Mouse (Mus musculus): ENCODE measurements around the gene Trim40. TPM values are rescaled to one million over a fixed set of nuclear protein-coding genes. Genes with fewer than 3 reads are reported as not detected.

Gene Trim40
- polyA plus RNA-seq, 1 experiment from 2014 or later = not detected

DNA sequence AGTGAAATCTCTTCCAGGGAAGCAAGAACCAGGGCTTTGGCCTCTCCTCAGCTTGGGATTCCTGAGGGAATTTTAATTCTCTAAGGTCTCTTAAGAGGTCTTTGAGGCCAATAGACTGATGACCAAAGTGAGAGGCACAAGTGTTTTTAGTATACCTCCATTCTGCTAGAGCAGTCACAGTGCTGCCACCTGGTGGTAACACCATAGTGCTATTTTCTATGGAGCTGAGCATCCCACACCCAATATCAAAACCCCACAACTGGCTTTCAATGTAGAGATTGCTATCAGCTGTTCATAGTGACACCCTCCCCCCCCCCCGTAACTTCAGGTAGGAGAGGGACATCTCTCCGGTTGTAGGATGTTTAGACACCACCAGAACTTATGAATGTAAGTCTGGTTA lies 24.2 kb upstream of the Trim40 start:
- 21% methylated on average over 2 of the region's 2 CpGs for WGBS
- Histone ChIP-seq H3K9ac (replicated peaks) (no peak overlapping the region), H3K9me3 (no peaks in the 10 kb centered on the region), H3K27me3 (peaks cover 10% of the 10 kb centered on the region; the same call in 1 of the 2 replicates), H3K4me3 (replicated peaks) (no peak overlapping the region), H3K36me3 (no peaks in the 10 kb centered on the region), H3K4me2 (no peak overlapping the region), H3K27ac (no peak overlapping the region), H3K4me1 (replicated peaks) (no peaks in the 10 kb centered on the region)
- no peak for ATAC-seq (ENCODE audit: insufficient number of reproducible peaks, insufficient read depth, low FRiP score, low TSS enrichment, low read depth)

GRCm38 (mm10) chr17:36912031-36912430 lies 22.1 kb upstream of the Trim40 start:
- Histone ChIP-seq H3K4me3 (replicated peaks) (no peak overlapping the region), H3K4me2 (no peak overlapping the region), H3K9me3 (no peaks in the 10 kb centered on the region), H3K4me1 (replicated peaks) (no peaks in the 10 kb centered on the region), H3K36me3 (no peaks in the 10 kb centered on the region), H3K9ac (replicated peaks) (no peak overlapping the region), H3K27ac (no peak overlapping the region), H3K27me3 (peaks cover 8% of the 10 kb centered on the region; the same call in 1 of the 2 replicates)
- 65% methylated on average over 2 of the region's 2 CpGs for WGBS
- no peak for ATAC-seq (ENCODE audit: insufficient number of reproducible peaks, insufficient read depth, low FRiP score, low TSS enrichment, low read depth)

DNA sequence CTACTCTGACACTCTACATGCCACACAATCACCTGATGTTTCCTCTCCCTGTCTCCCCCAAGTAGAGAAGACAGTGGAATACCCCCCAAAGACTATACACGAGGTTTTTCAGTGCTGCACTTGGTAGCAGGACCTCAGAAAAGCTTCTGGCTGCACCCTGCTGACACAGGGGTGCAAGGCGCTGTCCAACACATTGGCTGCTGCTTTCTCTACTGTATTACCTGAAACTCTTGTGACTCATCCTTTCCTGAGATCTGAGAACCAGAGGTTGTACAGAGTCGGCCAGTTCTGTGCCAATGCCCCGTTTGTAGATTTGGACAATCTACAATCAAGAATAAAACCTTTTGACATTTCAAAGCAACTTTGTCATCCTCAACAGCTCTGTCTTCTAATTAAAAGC lies 19.9 kb upstream of the Trim40 start:
- WGBS = 60% methylated on average over 4 of the region's 4 CpGs

GRCm38 (mm10) chr17:36908235-36908634 lies 18.3 kb upstream of the Trim40 start:
- 55% methylated on average over 1 of the region's 1 CpGs for WGBS
- no peaks in the 10 kb centered on the region for H3K36me3 ChIP-seq
- H3K9ac ChIP-seq (replicated peaks) = no peak overlapping the region
- H3K4me1 ChIP-seq (replicated peaks) = no peaks in the 10 kb centered on the region
- H3K27me3 ChIP-seq = peaks cover 8% of the 10 kb centered on the region; the same call in 1 of the 2 replicates
- no peak overlapping the region for H3K4me2 ChIP-seq
- H3K9me3 ChIP-seq = no peaks in the 10 kb centered on the region
- ATAC-seq (ENCODE audit: insufficient number of reproducible peaks, insufficient read depth, low FRiP score, low TSS enrichment, low read depth) = no peak
- H3K27ac ChIP-seq = no peak overlapping the region
- H3K4me3 ChIP-seq (replicated peaks) = no peak overlapping the region

More for the DNA sequence above, 19.9 kb upstream of the Trim40 start:
- H3K9me3 ChIP-seq = no peaks in the 10 kb centered on the region
- H3K27me3 ChIP-seq = peaks cover 8% of the 10 kb centered on the region; the same call in 1 of the 2 replicates
- no peak overlapping the region for H3K4me3 ChIP-seq (replicated peaks)
- H3K4me1 ChIP-seq (replicated peaks) = no peaks in the 10 kb centered on the region
- H3K36me3 ChIP-seq = no peaks in the 10 kb centered on the region
- H3K27ac ChIP-seq = no peak overlapping the region
- no peak for ATAC-seq (ENCODE audit: insufficient number of reproducible peaks, insufficient read depth, low FRiP score, low TSS enrichment, low read depth)
- H3K4me2 ChIP-seq = no peak overlapping the region
- H3K9ac ChIP-seq (replicated peaks) = no peak overlapping the region

DNA sequence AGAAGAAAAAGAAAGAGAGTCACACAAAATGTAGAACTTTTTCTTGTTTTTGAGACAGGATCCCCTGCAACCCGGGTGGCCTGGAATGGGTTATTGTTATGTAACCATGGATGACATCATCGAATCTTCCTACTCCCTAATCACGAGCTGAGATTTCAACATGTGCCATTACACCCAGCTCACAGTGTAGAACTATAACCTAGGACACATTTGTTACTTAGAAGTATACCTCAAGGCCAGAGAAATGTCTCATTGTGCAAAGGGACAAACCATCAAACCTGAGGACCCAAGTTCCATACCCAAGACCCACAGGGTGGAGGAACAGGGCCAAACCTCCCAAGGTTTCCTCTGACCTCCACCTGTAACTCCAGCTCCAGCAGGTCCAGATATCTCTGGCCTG lies 13.7 kb upstream of the Trim40 start:
- WGBS = 79% methylated on average over 3 of the region's 3 CpGs
- Histone ChIP-seq H3K4me1 (replicated peaks) (no peaks in the 10 kb centered on the region), H3K27ac (no peak overlapping the region), H3K27me3 (no peaks in the 10 kb centered on the region), H3K9me3 (no peaks in the 10 kb centered on the region), H3K9ac (replicated peaks) (no peak overlapping the region), H3K4me3 (replicated peaks) (no peak overlapping the region), H3K4me2 (no peak overlapping the region), H3K36me3 (no peaks in the 10 kb centered on the region)
- no peak for ATAC-seq (ENCODE audit: insufficient number of reproducible peaks, insufficient read depth, low FRiP score, low TSS enrichment, low read depth)

- no peak overlapping the region for H3K4me3 ChIP-seq (replicated peaks)
- no peak for ATAC-seq (ENCODE audit: insufficient number of reproducible peaks, insufficient read depth, low FRiP score, low TSS enrichment, low read depth)
- H3K36me3 ChIP-seq = no peaks in the 10 kb centered on the region
- H3K4me1 ChIP-seq (replicated peaks) = no peaks in the 10 kb centered on the region
- H3K27me3 ChIP-seq = no peaks in the 10 kb centered on the region
- H3K9me3 ChIP-seq = no peaks in the 10 kb centered on the region
- WGBS = 34% methylated on average over 1 of the region's 1 CpGs
- H3K27ac ChIP-seq = no peak overlapping the region
- no peak overlapping the region for H3K4me2 ChIP-seq
- H3K9ac ChIP-seq (replicated peaks) = no peak overlapping the region
These were observed 10.8 kb upstream of the Trim40 start for GRCm38 (mm10) chr17:36900691-36901090.

- Histone ChIP-seq H3K4me1 (replicated peaks) (no peaks in the 10 kb centered on the region), H3K27me3 (no peaks in the 10 kb centered on the region), H3K4me2 (no peak overlapping the region), H3K27ac (no peak overlapping the region), H3K36me3 (no peaks in the 10 kb centered on the region), H3K9ac (replicated peaks) (no peak overlapping the region), H3K9me3 (no peaks in the 10 kb centered on the region), H3K4me3 (replicated peaks) (no peak overlapping the region)
- WGBS = 77% methylated on average over 5 of the region's 5 CpGs
- ATAC-seq (ENCODE audit: insufficient number of reproducible peaks, insufficient read depth, low FRiP score, low TSS enrichment, low read depth) = no peak
These were observed 10.1 kb upstream of the Trim40 start for GRCm38 (mm10) chr17:36900001-36900400.

DNA sequence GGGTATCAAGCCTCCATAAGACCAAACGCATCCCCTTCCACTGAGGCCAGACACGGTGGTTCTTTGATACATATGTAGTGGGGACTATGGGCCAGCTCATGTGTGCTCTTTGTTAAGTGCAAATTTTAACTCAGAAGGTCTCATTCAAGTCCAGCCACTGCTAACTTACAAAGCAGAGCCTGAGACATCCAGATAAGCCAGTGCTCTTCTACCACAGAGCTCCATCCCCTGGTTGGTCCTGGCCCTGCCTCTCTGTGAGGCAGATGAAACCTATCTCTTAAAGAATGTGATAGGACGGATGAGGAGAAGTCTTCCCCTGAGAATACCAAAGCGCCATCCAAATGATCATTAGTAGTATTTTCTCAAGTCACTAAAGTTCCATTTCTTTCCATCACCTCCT lies 9.5 kb upstream of the Trim40 start:
- Histone ChIP-seq H3K4me3 (replicated peaks) (no peak overlapping the region), H3K4me2 (no peak overlapping the region), H3K9ac (replicated peaks) (no peak overlapping the region), H3K27me3 (no peaks in the 10 kb centered on the region), H3K36me3 (no peaks in the 10 kb centered on the region), H3K27ac (no peak overlapping the region), H3K9me3 (no peaks in the 10 kb centered on the region), H3K4me1 (replicated peaks) (no peaks in the 10 kb centered on the region)
- no peak for ATAC-seq (ENCODE audit: insufficient number of reproducible peaks, insufficient read depth, low FRiP score, low TSS enrichment, low read depth)
- WGBS = 77% methylated on average over 4 of the region's 4 CpGs

DNA sequence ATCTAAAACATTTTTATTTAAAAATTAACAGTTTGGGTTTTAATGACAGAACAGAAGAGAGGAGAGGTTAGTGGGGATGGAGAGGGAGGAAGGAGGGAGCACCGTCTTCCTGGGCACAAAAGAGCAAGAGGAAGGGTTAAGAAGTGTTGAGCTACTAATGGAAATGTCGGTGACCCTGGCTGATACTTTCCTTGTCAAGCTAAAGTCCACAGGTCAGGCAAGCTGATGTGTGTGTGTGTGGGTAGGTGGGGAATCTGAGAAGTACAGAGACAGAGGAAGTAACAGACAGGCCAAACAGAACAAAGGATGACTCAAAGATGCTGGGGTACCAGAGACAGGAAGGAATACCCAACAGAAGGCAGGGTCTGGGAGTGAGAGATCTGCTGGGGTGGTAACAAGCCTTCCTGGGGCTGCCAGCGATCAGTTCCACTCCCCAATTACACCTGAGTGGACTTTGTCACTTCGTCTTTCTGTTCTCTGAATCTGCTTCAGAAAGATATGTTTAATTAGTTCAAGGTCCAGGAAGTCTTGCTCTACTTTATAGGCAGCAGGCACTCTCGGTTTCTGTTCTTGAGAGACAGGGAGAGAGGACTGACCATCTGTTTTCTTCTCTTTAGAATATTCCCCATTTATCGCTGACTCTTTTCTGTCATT lies 7.8 kb upstream of the Trim40 start, which contains the start of gene Trim31:
Gene Trim31, plus strand, starts transcription at position 567 of the 654 bp plus-strand sequence.
- no peaks in the 10 kb centered on the region for H3K4me1 ChIP-seq (replicated peaks)
- WGBS = 63% methylated on average over 6 of the region's 6 CpGs
- ATAC-seq (ENCODE audit: insufficient number of reproducible peaks, insufficient read depth, low FRiP score, low TSS enrichment, low read depth) = no peak
- H3K27me3 ChIP-seq = no peaks in the 10 kb centered on the region
- no peaks in the 10 kb centered on the region for H3K9me3 ChIP-seq
- H3K4me3 ChIP-seq (replicated peaks) = no peak within 1 kb of the TSS
- H3K36me3 ChIP-seq = no peaks in the 10 kb centered on the region
- H3K27ac ChIP-seq = no peak within 1 kb of the TSS
- no peak within 1 kb of the TSS for H3K4me2 ChIP-seq
- no peak within 1 kb of the TSS for H3K9ac ChIP-seq (replicated peaks)

DNA sequence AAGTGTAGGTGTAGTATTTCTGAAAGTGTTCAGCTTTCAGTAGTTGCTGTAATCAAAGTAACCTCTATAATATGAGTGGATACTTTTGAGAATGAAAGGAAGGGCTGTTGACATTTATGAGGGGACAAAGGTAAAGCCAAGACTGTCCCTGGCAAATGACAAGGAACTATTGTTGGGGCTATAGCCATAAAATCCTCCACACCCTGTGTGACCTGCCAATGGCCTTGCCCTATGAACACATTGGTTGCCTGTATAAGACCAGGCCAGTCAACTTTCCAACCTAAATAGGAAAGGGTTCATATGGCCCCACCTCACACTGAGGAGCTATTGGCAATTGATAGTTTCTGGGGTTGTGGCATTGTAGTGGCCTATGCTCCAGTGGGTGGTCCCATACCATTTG lies 7.1 kb upstream of the Trim40 start:
- H3K27me3 ChIP-seq = no peaks in the 10 kb centered on the region
- ATAC-seq (ENCODE audit: insufficient number of reproducible peaks, insufficient read depth, low FRiP score, low TSS enrichment, low read depth) = no peak
- H3K4me3 ChIP-seq (replicated peaks) = no peak overlapping the region
- H3K9me3 ChIP-seq = no peaks in the 10 kb centered on the region
- H3K27ac ChIP-seq = no peak overlapping the region
- no peak overlapping the region for H3K4me2 ChIP-seq
- no peaks in the 10 kb centered on the region for H3K36me3 ChIP-seq
- H3K9ac ChIP-seq (replicated peaks) = no peak overlapping the region
- no peaks in the 10 kb centered on the region for H3K4me1 ChIP-seq (replicated peaks)

GRCm38 (mm10) chr17:36896583-36896982 lies 6.7 kb upstream of the Trim40 start:
- Histone ChIP-seq H3K9ac (replicated peaks) (no peak overlapping the region), H3K4me3 (replicated peaks) (no peak overlapping the region), H3K27ac (no peak overlapping the region), H3K4me1 (replicated peaks) (no peaks in the 10 kb centered on the region), H3K27me3 (no peaks in the 10 kb centered on the region; the same call in 1 of the 2 replicates), H3K9me3 (no peaks in the 10 kb centered on the region), H3K4me2 (no peak overlapping the region), H3K36me3 (no peaks in the 10 kb centered on the region)
- WGBS = 93% methylated on average over 1 of the region's 1 CpGs
- ATAC-seq (ENCODE audit: insufficient number of reproducible peaks, insufficient read depth, low FRiP score, low TSS enrichment, low read depth) = no peak

DNA sequence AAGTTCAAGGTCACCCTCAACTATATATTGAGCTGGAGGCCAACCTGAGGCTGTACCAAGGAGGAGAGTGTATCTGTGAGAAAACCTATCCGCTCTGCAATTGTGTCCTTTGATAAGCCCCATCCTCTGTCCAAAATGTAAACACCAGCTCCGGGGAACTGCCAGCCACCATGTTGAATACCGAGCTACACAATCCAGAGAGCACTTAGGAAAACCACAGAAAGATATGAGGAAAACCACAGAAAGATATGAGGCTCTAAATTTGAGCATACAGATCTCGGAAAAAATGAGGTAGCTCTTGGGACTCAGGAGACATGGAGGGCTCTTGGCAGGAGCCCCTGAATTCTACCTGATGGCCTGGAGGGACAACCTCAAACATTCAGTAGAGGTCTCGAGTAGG lies 3.5 kb upstream of the Trim40 start:
- Histone ChIP-seq H3K4me1 (replicated peaks) (no peaks in the 10 kb centered on the region), H3K9ac (replicated peaks) (no peak overlapping the region), H3K4me2 (no peak overlapping the region), H3K27ac (no peak overlapping the region), H3K9me3 (no peaks in the 10 kb centered on the region), H3K36me3 (no peaks in the 10 kb centered on the region), H3K4me3 (replicated peaks) (no peak overlapping the region), H3K27me3 (peaks cover 6% of the 10 kb centered on the region; the same call in 1 of the 2 replicates)
- ATAC-seq (ENCODE audit: insufficient number of reproducible peaks, insufficient read depth, low FRiP score, low TSS enrichment, low read depth) = no peak
- 73% methylated on average over 5 of the region's 5 CpGs for WGBS
